Mouse (Mus musculus) adrenal gland, postnatal 36 days (tissue): ENCODE results near the gene Slc26a11. TPM values are rescaled to one million over a fixed set of nuclear protein-coding genes. Genes with fewer than 3 reads are reported as not detected.

Experiments
- DNase-seq, 2 experiments: peaks; one replicate each; pipeline ENCODE4 v3.0.0; 2021; ENCODE audit warnings: mixed read lengths in 1 of 2
- long read RNA-seq, 2 experiments: library from polyadenylated mRNA; stranded (forward); transcript quantifications; one replicate each; pipeline ENCODE4 v2.0.0; 2021; ENCODE audit warnings: borderline sequencing depth in 2 of 2
- total RNA-seq, 2 experiments: library from RNA; stranded (reverse); gene quantifications; 2 replicates each; pipeline ENCODE4 v1.2.3; 2021

The Slc26a11 gene
- total RNA-seq: 1 to 10 TPM; 6.5 to 8.4 TPM
- long read RNA-seq, experiment 1, partial matches to known transcripts: 2 of 4 reads
- long read RNA-seq, experiment 1, other reads (novel, unspliced or antisense): 0 of 4 reads
- long read RNA-seq, experiment 2, partial matches to known transcripts: 0 of 3 reads
- long read RNA-seq, experiment 2, other reads (novel, unspliced or antisense): 3 of 3 reads

GRCm38 (mm10) chr11:119355443-119356385 lies at the start of gene Slc26a11, which contains the start of gene Sgsh:
Gene Slc26a11, plus strand, starts transcription at chr11:119355557.
Gene Sgsh, minus strand, starts transcription at chr11:119355536.
- DNase-seq: peak; percentile 97 to 98

- no peak for DNase-seq
Observed at GRCm38 (mm10) chr11:119306762-119307657, 48.3 kb upstream of the Slc26a11 start.

- no peak for DNase-seq
Observed at GRCm38 (mm10) chr11:119307658-119307867, 47.8 kb upstream of the Slc26a11 start, which contains the start of gene Card14. Gene Card14, plus strand, starts transcription at chr11:119307768.

GRCm38 (mm10) chr11:119307916-119308315 lies 47.4 kb upstream of the Slc26a11 start:
- DNase-seq: no peak

- no peak for DNase-seq
Observed at GRCm38 (mm10) chr11:119310621-119311020, 44.7 kb upstream of the Slc26a11 start.

GRCm38 (mm10) chr11:119314252-119314936 lies 41.0 kb upstream of the Slc26a11 start:
- DNase-seq: no peak

- no peak for DNase-seq
Observed at GRCm38 (mm10) chr11:119316720-119317119, 38.6 kb upstream of the Slc26a11 start.

GRCm38 (mm10) chr11:119322521-119322920 lies 32.8 kb upstream of the Slc26a11 start:
- DNase-seq: no peak

- DNase-seq: no peak
Observed at GRCm38 (mm10) chr11:119325068-119325467, 30.3 kb upstream of the Slc26a11 start.

GRCm38 (mm10) chr11:119330592-119330991 lies 24.8 kb upstream of the Slc26a11 start:
- DNase-seq: no peak

GRCm38 (mm10) chr11:119331970-119332369 lies 23.4 kb upstream of the Slc26a11 start:
- no peak for DNase-seq

- DNase-seq: peak; percentile 89 to 90
Observed at GRCm38 (mm10) chr11:119338271-119339059, 16.9 kb upstream of the Slc26a11 start.

GRCm38 (mm10) chr11:119339179-119339578 lies 16.2 kb upstream of the Slc26a11 start:
- DNase-seq: peak; percentile 14 to 47

- peak; percentile 80 for DNase-seq
Observed at GRCm38 (mm10) chr11:119339637-119340036, 15.7 kb upstream of the Slc26a11 start.

- no peak for DNase-seq
Observed at GRCm38 (mm10) chr11:119344178-119344577, 11.2 kb upstream of the Slc26a11 start.

- DNase-seq: no peak
Observed at GRCm38 (mm10) chr11:119344865-119345264, 10.5 kb upstream of the Slc26a11 start.

- DNase-seq: no peak
Observed at GRCm38 (mm10) chr11:119347125-119347524, 8.2 kb upstream of the Slc26a11 start.

GRCm38 (mm10) chr11:119352113-119352512 lies 3.2 kb upstream of the Slc26a11 start:
- DNase-seq: no peak

GRCm38 (mm10) chr11:119353946-119354345 lies 1.4 kb upstream of the Slc26a11 start:
- no peak for DNase-seq

- DNase-seq: peak; percentile 55 to 65
Observed at GRCm38 (mm10) chr11:119354798-119355442, 437 bp upstream of the Slc26a11 start.
